Mouse (Mus musculus) heart, postnatal 0 days (tissue): Measurements from ENCODE around the gene Slc25a36.

Source experiments
- CTCF ChIP-seq: IDR thresholded peaks from 2 replicates; pipeline ENCODE4 v1.5.1; 2016; ENCODE audit warnings: antibody characterized with exemption, control low read depth, low read depth
- EP300 ChIP-seq: IDR thresholded peaks from 2 replicates; pipeline ENCODE4 v1.6.1; 2016; ENCODE audit warnings: antibody characterized with exemption, low read depth

DNA sequence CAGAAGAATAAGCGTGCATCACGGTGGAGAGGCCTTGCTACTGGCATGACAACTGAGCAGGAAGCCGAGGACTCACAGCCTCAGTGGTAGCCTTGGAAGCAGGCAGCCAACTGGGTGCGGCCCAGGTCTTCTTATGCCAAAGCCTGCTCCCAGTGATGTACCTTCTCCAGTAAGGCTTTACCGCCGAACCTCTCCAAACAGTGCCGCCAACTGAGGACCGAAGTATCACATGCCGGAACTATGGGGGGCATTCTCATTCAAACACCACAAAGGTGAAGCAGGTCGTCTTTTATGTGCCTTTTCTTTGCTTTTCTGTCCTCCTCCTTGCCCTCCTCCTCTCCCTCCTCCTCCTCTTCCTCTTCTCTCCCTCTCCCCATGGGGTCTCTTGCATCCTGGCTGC lies 3.3 kb upstream of the Slc25a36 start:
- TF ChIP-seq CTCF: no peak
- TF ChIP-seq EP300: no peak
